Mouse (Mus musculus) thymus, adult 2 months (tissue): ENCODE measurements around the gene Bod1.

ENCODE experiments used
- CTCF ChIP-seq: fragments of 200-500 bp; IDR thresholded peaks from 2 replicates; pipeline ENCODE4 v1.5.1; 2012; ENCODE audit warnings: mild to moderate bottlenecking, control low read depth, low read length, moderate library complexity, borderline replicate concordance; ENCODE audit not compliant: control insufficient read depth, poor library complexity, insufficient read depth; ENCODE audit errors: extremely low read depth
- POLR2A ChIP-seq: fragments of 200-500 bp; IDR thresholded peaks from 2 replicates; pipeline ENCODE4 v1.6.1; 2012; ENCODE audit warnings: mild to moderate bottlenecking, low read length, control low read depth, moderate library complexity; ENCODE audit not compliant: control insufficient read depth, poor library complexity, insufficient read depth; ENCODE audit errors: extremely low read depth

- TF ChIP-seq CTCF (no peak), POLR2A (no peak)
These were observed 2.4 kb downstream of the Bod1 start for GRCm38 (mm10) chr11:31669172-31669869.
